Mouse (Mus musculus) liver, embryonic 16.5 days (tissue): ENCODE data around the gene Clic4. TPM values are rescaled to one million over a fixed set of nuclear protein-coding genes. Genes with fewer than 3 reads are reported as not detected.

Experiments used
- ATAC-seq: fragments of 200-750 bp; cut with Nextera tagmentation; 2 replicates; pipeline ENCODE4 v1.8.0; 2017; ENCODE audit warnings: low read depth, mild to moderate bottlenecking, moderate number of reproducible peaks, moderate library complexity
- H3K27ac ChIP-seq: fragments of 300-500 bp; sonication (generic); 2 replicates; pipeline ENCODE4 v1.5.1; 2014; ENCODE audit warnings: mild to moderate bottlenecking, low read length
- H3K27me3 ChIP-seq: fragments of 300-500 bp; sonication (generic); 2 replicates; pipeline ENCODE4 v1.6.1; 2014; ENCODE audit warnings: low read depth, low read length, mixed read lengths; ENCODE audit not compliant: control insufficient read depth, insufficient read depth
- H3K36me3 ChIP-seq: fragments of 300-500 bp; sonication (generic); 2 replicates; pipeline ENCODE4 v1.6.1; 2014; ENCODE audit warnings: mild to moderate bottlenecking; ENCODE audit not compliant: control insufficient read depth, insufficient read depth
- H3K4me1 ChIP-seq: fragments of 300-500 bp; sonication (generic); 2 replicates; pipeline ENCODE4 v1.6.1; 2014; ENCODE audit warnings: low read depth, low read length, mixed read lengths; ENCODE audit not compliant: control insufficient read depth
- H3K4me2 ChIP-seq: fragments of 300-500 bp; sonication (generic); 2 replicates; pipeline ENCODE4 v1.6.1; 2014; ENCODE audit warnings: low read depth, low read length, mixed read lengths
- H3K4me3 ChIP-seq: fragments of 300-500 bp; sonication (generic); 2 replicates; pipeline ENCODE4 v1.5.1; 2014; ENCODE audit warnings: low read depth, mild to moderate bottlenecking, low read length
- H3K9ac ChIP-seq: fragments of 300-500 bp; sonication (generic); 2 replicates; pipeline ENCODE4 v1.6.1; 2014; ENCODE audit warnings: low read depth, low read length
- H3K9me3 ChIP-seq: fragments of 300-500 bp; sonication (generic); replicated peaks from 2 replicates; pipeline ENCODE4 v1.6.1; 2016; ENCODE audit warnings: low read length; ENCODE audit not compliant: control insufficient read depth
- WGBS: fragments of 180-500 bp; shearing (Covaris S2); extraction: QIAGEN DNeasy Blood & Tissue Kit; methylation state at CpG from one replicate; pipeline ENCODE4 v1.1.7; 2014; ENCODE audit not compliant: insufficient replicate concordance; 5-methylcytosine and 5-hydroxymethylcytosine counted together
- polyA plus RNA-seq: library from polyadenylated mRNA; unstranded; fragments of >200 nt; fragmentation: Nextera tagmentation; extraction: Ambion mirVana; gene quantifications from 2 replicates; pipeline ENCODE4 v1.2.1, GENCODE M21; 2015

Clic4 gene
- polyA plus RNA-seq, 1 experiment from 2014 or later: 110 TPM

DNA sequence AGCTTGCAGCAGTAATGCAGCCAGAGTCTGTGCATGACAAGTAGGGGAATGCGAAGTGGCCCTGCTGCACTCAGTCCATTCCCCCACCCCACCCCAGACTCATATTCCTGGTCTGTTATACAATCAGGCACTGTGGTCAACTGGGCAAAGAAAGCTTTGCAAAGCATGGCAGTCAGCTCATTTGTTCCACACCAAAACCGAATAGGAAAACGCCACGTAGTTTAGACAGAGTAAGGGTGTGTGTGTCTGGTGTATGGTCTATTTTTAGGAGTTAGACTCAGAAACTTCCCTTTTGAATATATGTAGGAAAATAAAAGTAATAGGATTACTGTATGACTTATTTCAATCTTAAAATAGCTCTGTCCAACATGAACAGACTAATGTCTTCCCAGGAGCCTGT lies 36.0 kb downstream of the Clic4 start:
- ATAC-seq: no peak
- H3K4me1 ChIP-seq: peaks cover 36% of the 10 kb centered on the region

DNA sequence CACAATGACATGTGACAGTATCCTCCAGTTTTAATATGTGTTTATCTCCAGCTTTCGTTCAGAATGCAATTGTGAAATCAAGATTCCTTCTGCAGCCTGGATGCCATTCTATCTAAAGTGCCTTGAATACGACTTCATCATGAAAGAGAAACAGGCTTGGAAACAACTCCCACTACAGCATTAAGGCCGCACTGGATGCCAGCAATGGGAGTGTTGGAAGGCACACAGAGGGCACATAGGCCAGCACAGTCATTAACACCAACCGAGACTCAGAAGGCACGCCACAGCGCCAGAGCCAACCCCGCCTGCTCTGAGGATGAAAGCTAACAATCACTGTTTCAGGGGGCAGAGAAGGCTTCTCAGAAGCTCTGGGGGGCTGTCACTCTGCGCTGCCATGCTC lies 37.1 kb downstream of the Clic4 start:
- no peak for ATAC-seq
- Histone ChIP-seq H3K4me3 (no peak overlapping the region), H3K36me3 (peaks cover 10% of the 10 kb centered on the region), H3K9ac (no peak overlapping the region), H3K4me1 (peaks cover 26% of the 10 kb centered on the region), H3K4me2 (no peak overlapping the region), H3K9me3 (no peaks in the 10 kb centered on the region), H3K27ac (no peak overlapping the region), H3K27me3 (no peaks in the 10 kb centered on the region)
- WGBS: 77% methylated on average over 8 of the region's 8 CpGs

More for the DNA sequence above, 36.0 kb downstream of the Clic4 start:
- 83% methylated on average over 4 of the region's 4 CpGs for WGBS
- Histone ChIP-seq H3K27me3 (no peaks in the 10 kb centered on the region), H3K9me3 (no peaks in the 10 kb centered on the region), H3K9ac (no peak overlapping the region), H3K27ac (no peak overlapping the region), H3K36me3 (peaks cover 10% of the 10 kb centered on the region), H3K4me2 (no peak overlapping the region), H3K4me3 (no peak overlapping the region)

DNA sequence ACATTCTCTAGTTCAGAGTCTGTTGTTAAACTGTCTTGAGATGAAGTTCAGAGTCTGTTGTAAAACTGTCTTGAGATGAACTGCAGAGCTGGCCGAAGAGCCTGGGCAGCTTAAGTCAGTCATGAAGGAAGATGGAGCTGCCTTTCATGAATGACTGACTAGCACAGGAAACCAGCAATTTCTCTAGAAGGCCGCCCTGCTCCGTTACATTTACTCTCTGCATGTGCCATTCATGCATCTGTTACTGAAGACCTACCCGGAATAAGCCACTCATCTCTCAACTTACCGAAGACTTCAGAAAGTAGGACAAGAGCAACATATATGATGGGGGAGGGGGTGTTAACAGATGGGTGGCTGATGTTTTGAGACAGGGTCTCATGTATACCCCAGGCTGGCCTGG lies 40.1 kb downstream of the Clic4 start:
- Histone ChIP-seq H3K4me1 (peaks cover 3% of the 10 kb centered on the region), H3K36me3 (peaks cover 2% of the 10 kb centered on the region), H3K27me3 (no peaks in the 10 kb centered on the region), H3K27ac (no peak overlapping the region), H3K4me3 (no peak overlapping the region), H3K9ac (no peak overlapping the region), H3K9me3 (no peaks in the 10 kb centered on the region), H3K4me2 (no peak overlapping the region)
- ATAC-seq: no peak
- WGBS: 73% methylated on average over 5 of the region's 5 CpGs

DNA sequence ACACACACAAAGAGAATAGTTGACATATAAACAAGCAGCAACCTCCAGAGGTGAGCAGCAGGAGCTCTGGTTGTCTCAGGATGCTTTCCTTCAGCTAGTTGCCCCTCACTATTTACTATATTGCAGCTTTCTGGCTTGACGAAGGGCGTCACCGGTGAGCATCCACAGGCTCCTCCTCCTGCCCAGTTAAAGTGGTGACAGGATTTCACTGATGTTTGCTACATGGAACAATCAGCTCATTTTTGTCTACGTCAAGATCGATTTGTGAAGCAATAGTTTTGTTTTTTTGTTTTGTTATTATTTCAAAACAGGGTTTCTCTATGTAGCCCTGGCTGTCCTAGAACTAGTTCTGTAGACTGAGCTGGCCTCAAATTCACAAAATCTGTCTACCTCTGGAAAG lies 41.1 kb downstream of the Clic4 start:
- Histone ChIP-seq H3K4me1 (peaks cover 3% of the 10 kb centered on the region), H3K9ac (no peak overlapping the region), H3K27ac (no peak overlapping the region), H3K4me3 (no peak overlapping the region), H3K4me2 (no peak overlapping the region), H3K27me3 (no peaks in the 10 kb centered on the region), H3K36me3 (no peaks in the 10 kb centered on the region; the same call in 1 of the 2 replicates), H3K9me3 (no peaks in the 10 kb centered on the region)
- 90% methylated on average over 5 of the region's 5 CpGs for WGBS
- ATAC-seq: no peak

DNA sequence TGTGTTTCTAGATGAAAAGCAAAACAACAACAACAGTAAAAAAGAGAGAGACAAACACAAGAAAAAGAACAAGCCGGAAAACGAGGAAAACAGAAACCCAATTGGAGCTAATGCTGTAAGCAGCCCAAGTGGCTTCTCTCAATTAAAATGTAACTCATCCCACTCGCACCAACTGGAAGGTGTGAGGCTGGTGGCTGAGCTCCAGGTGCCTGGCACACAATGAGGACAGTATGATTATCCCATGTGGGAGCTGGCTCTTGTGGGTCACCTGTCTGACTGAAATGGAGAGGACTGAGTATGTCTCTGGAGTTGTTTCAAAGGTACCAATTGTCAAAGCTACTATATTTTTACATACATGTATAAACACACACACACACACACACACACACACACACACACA lies 41.5 kb downstream of the Clic4 start:
- no peak overlapping the region for H3K9ac ChIP-seq
- no peaks in the 10 kb centered on the region for H3K9me3 ChIP-seq
- H3K27ac ChIP-seq: no peak overlapping the region
- H3K27me3 ChIP-seq: no peaks in the 10 kb centered on the region
- no peak for ATAC-seq
- no peak overlapping the region for H3K4me2 ChIP-seq
- H3K4me3 ChIP-seq: no peak overlapping the region
- peaks cover 3% of the 10 kb centered on the region for H3K36me3 ChIP-seq
- WGBS: 79% methylated on average over 3 of the region's 3 CpGs
- peaks cover 3% of the 10 kb centered on the region for H3K4me1 ChIP-seq

DNA sequence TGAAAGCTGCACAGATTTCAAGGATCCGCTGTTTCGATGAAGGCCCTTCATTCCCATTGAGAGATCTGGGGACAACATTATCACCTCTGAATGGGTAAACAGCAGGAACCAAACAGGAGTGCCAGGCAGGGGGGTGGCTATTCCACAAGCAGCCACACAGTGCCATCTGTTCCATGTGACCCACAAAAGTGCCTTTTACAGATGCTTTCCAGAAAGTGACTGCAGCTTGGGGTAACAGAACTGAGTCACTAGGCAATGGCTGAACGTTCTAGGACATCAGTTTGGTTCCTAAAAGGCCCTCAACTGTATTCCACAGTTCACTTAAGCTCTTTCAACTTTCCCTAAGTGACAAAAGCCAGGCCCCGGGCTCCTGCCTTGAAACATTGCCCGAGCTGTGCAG lies 42.0 kb downstream of the Clic4 start:
- Histone ChIP-seq H3K4me2 (no peak overlapping the region), H3K4me3 (no peak overlapping the region), H3K36me3 (peaks cover 8% of the 10 kb centered on the region), H3K4me1 (peaks cover 3% of the 10 kb centered on the region), H3K27ac (no peak overlapping the region), H3K9me3 (no peaks in the 10 kb centered on the region), H3K9ac (no peak overlapping the region), H3K27me3 (no peaks in the 10 kb centered on the region)
- 83% methylated on average over 5 of the region's 5 CpGs for WGBS
- no peak for ATAC-seq

DNA sequence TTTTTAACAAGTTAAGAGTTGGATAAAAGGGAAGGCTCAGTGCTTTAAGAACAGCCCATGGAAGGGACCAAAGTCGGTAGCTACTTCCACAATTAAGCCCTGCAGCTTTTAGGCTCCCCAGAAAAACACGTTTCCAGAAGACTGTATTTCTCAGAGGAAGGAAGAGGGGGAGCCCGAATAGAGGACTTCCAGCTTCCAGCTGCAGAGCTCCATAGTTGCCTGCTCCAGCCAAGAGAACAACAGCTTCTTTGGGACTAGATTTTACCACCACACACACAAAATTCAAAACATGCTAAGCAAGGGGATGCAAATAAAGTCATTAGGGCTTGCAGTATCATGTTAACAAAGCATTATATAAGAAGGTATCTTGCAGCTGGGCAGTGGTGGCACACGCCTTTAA lies 42.7 kb downstream of the Clic4 start:
- 35% methylated on average over 4 of the region's 4 CpGs for WGBS
- H3K4me1 ChIP-seq: no peaks in the 10 kb centered on the region; the same call in 1 of the 2 replicates
- no peaks in the 10 kb centered on the region for H3K27me3 ChIP-seq
- no peak overlapping the region for H3K9ac ChIP-seq
- no peak overlapping the region for H3K4me3 ChIP-seq
- peaks cover 10% of the 10 kb centered on the region for H3K36me3 ChIP-seq
- no peaks in the 10 kb centered on the region for H3K9me3 ChIP-seq
- no peak for ATAC-seq
- H3K4me2 ChIP-seq: no peak overlapping the region
- H3K27ac ChIP-seq: no peak overlapping the region

DNA sequence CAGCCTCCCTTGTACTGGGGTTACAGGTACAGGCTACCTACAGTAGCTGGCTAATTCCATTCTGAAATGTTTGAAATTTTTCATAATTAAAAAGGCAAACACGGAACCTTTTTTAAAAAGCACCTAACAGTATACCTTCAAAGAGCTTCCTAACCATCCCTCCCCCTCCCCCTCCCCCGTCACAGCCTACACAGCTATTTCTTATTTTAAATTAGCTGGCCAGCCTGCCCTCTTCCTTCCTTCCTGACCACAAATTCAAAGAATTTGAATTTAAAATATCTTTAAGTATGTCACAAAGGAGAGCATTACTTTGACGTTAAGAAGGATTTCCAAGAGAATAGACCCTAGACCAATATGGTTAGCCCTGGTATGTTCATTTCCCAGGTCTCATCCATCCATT lies 44.5 kb downstream of the Clic4 start:
- no peak for ATAC-seq
- Histone ChIP-seq H3K4me2 (no peak overlapping the region), H3K27ac (no peak overlapping the region), H3K4me3 (no peak overlapping the region), H3K9me3 (no peaks in the 10 kb centered on the region), H3K4me1 (no peaks in the 10 kb centered on the region; the same call in 1 of the 2 replicates), H3K27me3 (no peaks in the 10 kb centered on the region), H3K9ac (no peak overlapping the region), H3K36me3 (peaks cover 27% of the 10 kb centered on the region)
- 45% methylated on average over 3 of the region's 3 CpGs for WGBS

DNA sequence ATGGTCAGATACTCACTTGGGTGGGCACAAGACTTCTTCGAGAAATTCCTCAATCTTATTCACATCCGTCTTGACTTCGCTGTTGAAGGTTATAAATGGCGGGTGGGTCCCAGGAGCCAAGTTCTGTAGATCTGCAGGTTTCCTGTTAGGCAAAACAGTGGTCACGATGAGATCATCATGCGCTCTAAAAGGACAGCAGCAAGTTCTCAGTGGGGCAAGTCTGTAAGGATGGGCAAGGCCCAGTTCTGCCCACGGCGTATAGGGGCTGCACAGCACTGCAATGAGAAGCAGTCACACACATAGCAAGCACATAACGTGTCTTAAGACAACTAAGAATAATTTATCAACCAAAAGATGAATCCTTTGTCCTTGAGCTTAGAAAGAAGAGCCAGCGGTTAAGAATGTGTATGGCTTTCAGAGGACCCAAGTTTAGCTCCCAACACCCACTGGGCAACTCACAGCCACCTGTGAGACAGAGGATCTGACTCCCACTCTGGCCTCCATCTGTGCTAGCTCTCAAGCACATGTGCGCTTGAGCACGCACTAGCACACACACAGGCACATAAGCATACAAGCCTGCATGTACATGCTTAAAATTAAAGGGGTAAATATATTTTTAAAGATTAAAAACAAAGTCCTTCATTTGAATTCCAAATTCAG lies 46.5 kb downstream of the Clic4 start:
- Histone ChIP-seq H3K9ac (no peak overlapping the region), H3K4me2 (no peak overlapping the region), H3K4me1 (no peaks in the 10 kb centered on the region; the same call in 1 of the 2 replicates), H3K27ac (no peak overlapping the region; the same call in 1 of the 2 replicates), H3K9me3 (no peaks in the 10 kb centered on the region), H3K36me3 (peaks cover 42% of the 10 kb centered on the region), H3K27me3 (no peaks in the 10 kb centered on the region), H3K4me3 (no peak overlapping the region)
- no peak for ATAC-seq
- 74% methylated on average over 12 of the region's 12 CpGs for WGBS
